Mouse (Mus musculus): ENCODE results near the gene Qdpr. TPM values are rescaled to one million over a fixed set of nuclear protein-coding genes. Genes with fewer than 3 reads are reported as not detected.
A peak's percentile ranks its signal among the peaks of the same experiment; 100 is the strongest.

Gene Qdpr
- polyA plus RNA-seq, 1 experiment from 2014 or later: 355 TPM

GRCm38 (mm10) chr5:45494093-45494755 lies 44.2 kb upstream of the Qdpr start:
- TF ChIP-seq CTCF (IDR thresholded peaks at IDR 0.05; ENCODE audit: low read depth): no peak
- peaks cover 24% of the 10 kb centered on the region for H3K36me3 ChIP-seq (ENCODE audit: control insufficient read depth, insufficient read depth)
- H3K4me3 ChIP-seq (ENCODE audit: low read depth, low read length): peak overlapping the region; percentile 69
- peak overlapping the region; percentile 83; the same call in 1 of the 2 replicates for H3K27ac ChIP-seq (ENCODE audit: low read depth, low read length)
- peak overlapping the region; percentile 57 for H3K9ac ChIP-seq (ENCODE audit: low read depth, low read length)
- ATAC-seq: no peak
- H3K4me2 ChIP-seq (replicated peaks; ENCODE audit: low read depth): peak overlapping the region; percentile 83
- WGBS: 30% methylated on average over 9 of the region's 9 CpGs
- H3K4me1 ChIP-seq (replicated peaks; ENCODE audit: control insufficient read depth, insufficient read depth, low read length): peaks cover 6% of the 10 kb centered on the region; the same call in 1 of the 2 replicates
- H3K9me3 ChIP-seq (ENCODE audit: control insufficient read depth): no peaks in the 10 kb centered on the region
- H3K27me3 ChIP-seq (replicated peaks; ENCODE audit: control insufficient read depth, insufficient read depth, low read length): no peaks in the 10 kb centered on the region

- peak within 1 kb of the TSS; percentile 83 for H3K27ac ChIP-seq (ENCODE audit: low read depth, low read length)
- peak within 1 kb of the TSS; percentile 83 for H3K4me2 ChIP-seq (replicated peaks; ENCODE audit: low read depth)
- peak within 1 kb of the TSS; percentile 57 for H3K9ac ChIP-seq (ENCODE audit: low read depth, low read length)
- H3K36me3 ChIP-seq (ENCODE audit: control insufficient read depth, insufficient read depth): peaks cover 17% of the 10 kb centered on the region
- peaks cover 6% of the 10 kb centered on the region; the same call in 1 of the 2 replicates for H3K4me1 ChIP-seq (replicated peaks; ENCODE audit: control insufficient read depth, insufficient read depth, low read length)
- no peaks in the 10 kb centered on the region for H3K9me3 ChIP-seq (ENCODE audit: control insufficient read depth)
- peak; percentile 64 for TF ChIP-seq CTCF (IDR thresholded peaks at IDR 0.05; ENCODE audit: low read depth)
- H3K27me3 ChIP-seq (replicated peaks; ENCODE audit: control insufficient read depth, insufficient read depth, low read length): no peaks in the 10 kb centered on the region
- peak within 1 kb of the TSS; percentile 69 for H3K4me3 ChIP-seq (ENCODE audit: low read depth, low read length)
- WGBS: under 1% methylated on average over 75 of the region's 78 CpGs
- peak; percentile 94 for ATAC-seq
These were observed 43.4 kb upstream of the Qdpr start, which contains the start of gene Lap3 for GRCm38 (mm10) chr5:45493191-45494092. Lap3 (plus strand) TSS chr5:45493374.

- H3K27ac ChIP-seq (ENCODE audit: low read depth, low read length): no peak overlapping the region
These were observed 41.7 kb upstream of the Qdpr start for GRCm38 (mm10) chr5:45491776-45492175.

GRCm38 (mm10) chr5:45483654-45484053 lies 33.6 kb upstream of the Qdpr start:
- Histone ChIP-seq H3K27me3 (replicated peaks; ENCODE audit: control insufficient read depth, insufficient read depth, low read length) (no peaks in the 10 kb centered on the region), H3K9ac (ENCODE audit: low read depth, low read length) (no peak overlapping the region), H3K9me3 (ENCODE audit: control insufficient read depth) (no peaks in the 10 kb centered on the region), H3K27ac (ENCODE audit: low read depth, low read length) (no peak overlapping the region), H3K36me3 (ENCODE audit: control insufficient read depth, insufficient read depth) (no peaks in the 10 kb centered on the region), H3K4me1 (replicated peaks; ENCODE audit: control insufficient read depth, insufficient read depth, low read length) (no peaks in the 10 kb centered on the region), H3K4me2 (replicated peaks; ENCODE audit: low read depth) (no peak overlapping the region), H3K4me3 (ENCODE audit: low read depth, low read length) (no peak overlapping the region)
- TF ChIP-seq CTCF (IDR thresholded peaks at IDR 0.05; ENCODE audit: low read depth): no peak
- WGBS: 83% methylated on average over 1 of the region's 1 CpGs
- no peak for ATAC-seq

More at GRCm38 (mm10) chr5:45491776-45492175, 41.7 kb upstream of the Qdpr start:
- no peak for TF ChIP-seq CTCF (IDR thresholded peaks at IDR 0.05; ENCODE audit: low read depth)
- H3K36me3 ChIP-seq (ENCODE audit: control insufficient read depth, insufficient read depth): 0 out of 2 replicates have a peak, but pooled peaks cover 1% of the 10 kb centered on the region
- peak; percentile 22 for ATAC-seq
- H3K4me1 ChIP-seq (replicated peaks; ENCODE audit: control insufficient read depth, insufficient read depth, low read length): peaks cover 6% of the 10 kb centered on the region; the same call in 1 of the 2 replicates
- no peak overlapping the region for H3K4me2 ChIP-seq (replicated peaks; ENCODE audit: low read depth)
- H3K9ac ChIP-seq (ENCODE audit: low read depth, low read length): no peak overlapping the region
- H3K9me3 ChIP-seq (ENCODE audit: control insufficient read depth): no peaks in the 10 kb centered on the region
- 26% methylated on average over 4 of the region's 4 CpGs for WGBS
- H3K4me3 ChIP-seq (ENCODE audit: low read depth, low read length): no peak overlapping the region
- H3K27me3 ChIP-seq (replicated peaks; ENCODE audit: control insufficient read depth, insufficient read depth, low read length): no peaks in the 10 kb centered on the region

- Histone ChIP-seq H3K4me2 (replicated peaks; ENCODE audit: low read depth) (no peak overlapping the region), H3K9ac (ENCODE audit: low read depth, low read length) (no peak overlapping the region), H3K36me3 (ENCODE audit: control insufficient read depth, insufficient read depth) (no peaks in the 10 kb centered on the region), H3K4me3 (ENCODE audit: low read depth, low read length) (no peak overlapping the region), H3K27ac (ENCODE audit: low read depth, low read length) (no peak overlapping the region), H3K27me3 (replicated peaks; ENCODE audit: control insufficient read depth, insufficient read depth, low read length) (no peaks in the 10 kb centered on the region), H3K9me3 (ENCODE audit: control insufficient read depth) (no peaks in the 10 kb centered on the region), H3K4me1 (replicated peaks; ENCODE audit: control insufficient read depth, insufficient read depth, low read length) (no peaks in the 10 kb centered on the region)
- no peak for ATAC-seq
- TF ChIP-seq CTCF (IDR thresholded peaks at IDR 0.05; ENCODE audit: low read depth): no peak
- 60% methylated on average over 3 of the region's 3 CpGs for WGBS
These were observed 32.6 kb upstream of the Qdpr start for GRCm38 (mm10) chr5:45482607-45483006.

- no peak for ATAC-seq
- H3K36me3 ChIP-seq (ENCODE audit: control insufficient read depth, insufficient read depth): no peaks in the 10 kb centered on the region
- no peak overlapping the region for H3K4me2 ChIP-seq (replicated peaks; ENCODE audit: low read depth)
- no peak for TF ChIP-seq CTCF (IDR thresholded peaks at IDR 0.05; ENCODE audit: low read depth)
- H3K9me3 ChIP-seq (ENCODE audit: control insufficient read depth): no peaks in the 10 kb centered on the region
- H3K4me3 ChIP-seq (ENCODE audit: low read depth, low read length): no peak overlapping the region
- no peak overlapping the region for H3K27ac ChIP-seq (ENCODE audit: low read depth, low read length)
- no peaks in the 10 kb centered on the region for H3K27me3 ChIP-seq (replicated peaks; ENCODE audit: control insufficient read depth, insufficient read depth, low read length)
- H3K4me1 ChIP-seq (replicated peaks; ENCODE audit: control insufficient read depth, insufficient read depth, low read length): no peaks in the 10 kb centered on the region
- no peak overlapping the region for H3K9ac ChIP-seq (ENCODE audit: low read depth, low read length)
- 87% methylated on average over 2 of the region's 2 CpGs for WGBS
These were observed 31.1 kb upstream of the Qdpr start for GRCm38 (mm10) chr5:45481125-45481524.
